Mouse (Mus musculus) spleen, adult 12 weeks (tissue): ENCODE results near the gene Frrs1l.

Source experiments
- DNase-seq: peaks from one replicate; pipeline ENCODE4 v3.0.0; 2022; ENCODE audit warnings: low spot score

Gene Frrs1l

DNA sequence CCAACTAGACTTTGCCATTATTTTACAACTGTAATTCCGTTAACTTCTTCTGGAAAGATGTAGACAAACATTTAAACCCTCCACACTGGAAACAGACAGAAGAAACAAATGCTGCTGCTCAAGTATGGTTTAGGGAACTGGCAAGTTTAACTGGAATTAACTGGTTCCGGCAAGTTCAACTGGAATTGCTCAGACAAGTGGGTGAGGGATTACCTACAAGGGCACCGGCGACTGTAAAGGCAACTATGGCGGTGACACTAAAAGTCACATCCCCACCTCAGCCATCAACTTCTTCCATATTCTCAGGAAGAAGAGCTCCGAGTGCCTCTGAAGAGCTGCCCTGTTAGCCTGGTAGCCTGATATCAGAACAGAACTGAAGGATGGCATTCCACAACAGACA, 75.9 kb downstream of the Frrs1l start:
- no peak for DNase-seq

DNA sequence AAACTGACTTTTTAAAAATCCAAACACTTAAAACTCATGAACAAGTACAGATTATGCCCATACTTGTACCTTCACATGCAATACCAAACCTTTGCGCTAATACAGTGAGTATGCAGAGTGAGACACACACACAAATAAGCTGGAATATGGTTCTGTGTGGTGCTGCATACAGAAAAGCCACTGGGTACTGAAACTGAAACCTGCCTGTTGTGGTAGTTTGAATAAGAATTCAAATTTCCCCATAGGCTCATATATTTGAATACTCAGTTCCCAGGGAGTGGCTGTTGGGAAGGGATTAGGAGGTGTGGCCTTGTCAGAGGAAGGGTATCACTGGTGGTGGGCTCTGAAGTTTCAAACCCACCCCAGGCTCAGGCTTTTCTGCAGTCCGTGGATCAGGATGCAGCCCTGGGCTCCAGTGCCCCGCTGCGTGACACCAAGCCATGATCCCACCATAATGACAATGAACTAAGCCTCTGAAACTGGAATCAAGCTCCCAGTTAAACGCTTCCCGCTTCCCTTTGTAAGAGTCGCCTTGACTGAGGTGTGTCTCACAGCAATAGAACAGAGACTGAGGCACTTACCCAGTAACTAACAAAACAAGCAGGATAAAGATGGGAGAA, 77.7 kb downstream of the Frrs1l start:
- no peak for DNase-seq

DNA sequence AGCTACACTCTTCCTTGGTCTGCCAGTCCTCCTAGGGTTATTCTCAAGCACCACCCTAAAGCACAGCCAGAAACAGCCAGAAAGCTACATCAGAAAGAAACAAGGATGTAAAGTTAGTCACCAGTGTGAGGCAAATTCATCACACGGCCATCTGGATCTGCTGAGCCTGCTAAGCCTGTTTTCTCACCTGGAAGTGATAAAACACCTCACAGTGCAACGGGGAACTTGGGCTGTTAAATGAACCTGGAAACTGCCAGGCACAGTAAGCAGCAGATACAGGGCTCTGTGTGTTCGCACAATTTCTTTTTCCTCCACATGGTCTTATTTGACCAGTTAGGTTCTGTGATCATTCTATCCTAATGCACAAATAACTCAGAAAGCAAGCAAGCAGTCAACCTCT, 80.6 kb downstream of the Frrs1l start:
- no peak for DNase-seq

DNA sequence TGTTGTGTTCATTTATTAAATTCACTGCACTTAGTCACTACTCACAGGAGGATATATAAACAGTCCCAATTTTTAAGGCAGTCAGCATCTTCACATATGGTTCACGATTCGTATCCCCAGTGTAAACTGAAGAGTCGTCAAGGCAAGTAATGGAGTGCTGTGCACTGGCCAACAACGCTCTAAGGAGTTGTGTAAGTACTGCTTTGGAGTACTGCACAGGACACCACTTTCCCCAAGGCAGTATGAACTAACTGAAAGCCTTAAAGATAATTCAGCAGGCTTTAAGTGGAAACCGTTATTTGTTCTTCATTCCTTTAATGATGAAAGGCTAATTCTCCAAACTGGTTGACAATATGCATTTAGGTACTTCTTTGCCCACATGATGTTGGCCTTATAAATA, 82.5 kb downstream of the Frrs1l start:
- DNase-seq = no peak
